Mouse (Mus musculus): ENCODE results near the gene Rpf2.

DNA sequence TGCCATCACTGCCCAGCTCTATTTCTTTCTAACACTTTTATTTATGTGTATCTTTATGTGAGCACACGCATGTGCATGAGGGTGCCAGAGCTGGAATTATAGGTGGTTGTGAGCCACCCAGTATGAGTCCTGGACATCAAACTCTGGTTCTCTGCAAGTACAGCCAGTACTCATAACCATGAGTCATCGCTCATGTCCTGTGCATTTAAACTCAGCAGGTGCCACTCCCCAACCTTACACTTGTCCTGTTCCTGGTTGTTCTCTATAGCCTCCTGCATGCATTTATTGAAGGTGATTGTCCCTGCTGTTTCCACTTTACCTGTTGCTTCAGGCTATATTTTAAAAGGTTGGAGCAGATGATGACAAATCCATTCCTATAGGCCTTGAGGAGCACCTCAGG is 34.7 kb upstream of the Rpf2 start:
- TF ChIP-seq CTCF (IDR thresholded peaks at IDR 0.05; ENCODE audit: low read depth, low read length) = no peak
- TF ChIP-seq EP300 (IDR thresholded peaks at IDR 0.05; ENCODE audit: insufficient read depth, low read depth, low read length) = no peak
